Mouse (Mus musculus) spleen, adult 2 months (tissue): ENCODE measurements around the gene Pcyt2. TPM values are rescaled to one million over a fixed set of nuclear protein-coding genes. Genes with fewer than 3 reads are reported as not detected.
A peak's percentile ranks its signal among the peaks of the same experiment; 100 is the strongest.

ENCODE experiments used
- DNase-seq, 2 experiments: peaks; one replicate each; pipeline versions ENCODE4 v3.0.0 to v3.0.0-alpha.2; 2012 to 2021; ENCODE audit warnings: low spot score in 2 of 2, low read depth in 1 of 2
- H3K27ac ChIP-seq: fragments of 200-500 bp; 2 replicates; pipeline ENCODE4 v1.5.1; 2012; ENCODE audit warnings: low read length, inconsistent platforms; ENCODE audit not compliant: insufficient read depth
- H3K27me3 ChIP-seq: fragments of 200-500 bp; 2 replicates; pipeline ENCODE4 v1.6.1; 2012; ENCODE audit warnings: mild to moderate bottlenecking, moderate library complexity, low read length, inconsistent platforms; ENCODE audit not compliant: control insufficient read depth, insufficient read depth
- H3K36me3 ChIP-seq: fragments of 200-500 bp; 2 replicates; pipeline ENCODE4 v1.6.1; 2012; ENCODE audit warnings: mild to moderate bottlenecking, low read length, inconsistent platforms; ENCODE audit not compliant: control insufficient read depth, insufficient read depth
- H3K4me1 ChIP-seq: fragments of 200-500 bp; 2 replicates; pipeline ENCODE4 v1.6.1; 2011; ENCODE audit warnings: inconsistent platforms; ENCODE audit not compliant: control insufficient read depth, insufficient read depth, insufficient read length
- H3K4me3 ChIP-seq: fragments of 200-500 bp; 2 replicates; pipeline ENCODE4 v1.5.1; 2011; ENCODE audit warnings: mild to moderate bottlenecking, inconsistent platforms; ENCODE audit not compliant: insufficient read depth, insufficient read length; ENCODE audit errors: extremely low read depth
- CTCF ChIP-seq: fragments of 200-500 bp; IDR thresholded peaks from 2 replicates; pipeline ENCODE4 v1.5.1; 2011; ENCODE audit warnings: mild to moderate bottlenecking, inconsistent platforms; ENCODE audit not compliant: insufficient read depth, insufficient read length, insufficient replicate concordance; ENCODE audit errors: extremely low read depth
- POLR2A ChIP-seq: fragments of 200-500 bp; IDR thresholded peaks from 2 replicates; pipeline ENCODE4 v1.6.1; 2011; ENCODE audit warnings: low read depth, low read length, inconsistent platforms
- WGBS: fragments of 180-500 bp; shearing (Covaris S2); methylation state at CpG from one replicate; pipeline ENCODE4 v1.1.7; 2018; 5-methylcytosine and 5-hydroxymethylcytosine counted together
- polyA plus RNA-seq: library from polyadenylated mRNA; depleted of rRNA; stranded (reverse); fragments of >200 nt; gene quantifications from 2 replicates; pipeline ENCODE4 v1.2.3, GENCODE M21; 2012

Pcyt2 gene
- polyA plus RNA-seq, 1 experiment, result 139 TPM

DNA sequence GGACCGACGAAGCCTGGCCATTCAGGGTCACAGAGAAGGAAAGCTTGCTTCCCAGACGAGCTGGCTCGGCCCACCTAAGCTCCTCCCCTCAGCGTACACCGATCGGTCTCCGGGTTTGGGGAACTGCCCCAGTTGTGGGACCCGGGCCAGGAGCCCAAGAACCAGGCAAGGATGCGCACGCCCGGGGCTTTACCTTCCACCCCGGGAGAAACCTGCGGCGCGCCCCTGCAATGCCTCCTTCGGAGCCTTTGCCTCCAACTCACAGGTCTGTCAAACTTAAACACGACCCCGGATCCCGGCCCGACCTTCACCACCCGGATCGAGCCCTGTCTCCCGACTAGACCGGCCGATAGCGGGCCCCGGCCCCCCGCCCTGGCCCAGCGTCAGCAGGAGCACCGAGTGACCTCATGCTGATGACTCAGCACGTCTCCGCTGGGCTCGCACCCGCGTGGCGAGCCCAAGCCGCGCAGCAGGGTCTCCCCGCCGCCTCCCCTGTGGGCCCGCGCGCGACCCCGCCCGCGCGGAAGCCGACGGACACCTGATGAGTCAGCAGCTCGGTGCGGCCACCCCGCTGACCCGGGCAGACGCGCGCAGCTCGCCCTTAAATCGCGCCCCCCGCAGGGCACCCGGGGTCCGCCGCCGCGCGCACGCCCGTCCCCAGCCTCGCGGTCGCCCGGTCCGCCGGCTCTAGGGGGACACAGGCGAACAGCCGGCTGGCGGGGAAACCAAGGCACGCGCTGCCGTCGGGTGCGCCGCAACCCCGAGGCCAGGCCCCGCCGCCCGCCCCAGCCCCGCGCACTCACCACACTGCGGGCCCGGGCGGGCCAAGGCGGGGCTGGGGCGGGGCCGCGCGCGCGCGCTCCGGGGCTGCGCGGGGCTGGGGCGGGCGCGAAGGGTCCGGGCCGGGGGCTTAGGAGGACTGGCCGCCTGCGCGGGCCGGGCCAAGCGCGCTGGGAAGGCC lies 15.1 kb upstream of the Pcyt2 start:
- DNase-seq, result peak in 1 of 2 experiments; percentile 56
- under 1% methylated on average over 83 of the region's 116 CpGs for WGBS
- peaks cover 39% of the 10 kb centered on the region for H3K4me1 ChIP-seq

DNA sequence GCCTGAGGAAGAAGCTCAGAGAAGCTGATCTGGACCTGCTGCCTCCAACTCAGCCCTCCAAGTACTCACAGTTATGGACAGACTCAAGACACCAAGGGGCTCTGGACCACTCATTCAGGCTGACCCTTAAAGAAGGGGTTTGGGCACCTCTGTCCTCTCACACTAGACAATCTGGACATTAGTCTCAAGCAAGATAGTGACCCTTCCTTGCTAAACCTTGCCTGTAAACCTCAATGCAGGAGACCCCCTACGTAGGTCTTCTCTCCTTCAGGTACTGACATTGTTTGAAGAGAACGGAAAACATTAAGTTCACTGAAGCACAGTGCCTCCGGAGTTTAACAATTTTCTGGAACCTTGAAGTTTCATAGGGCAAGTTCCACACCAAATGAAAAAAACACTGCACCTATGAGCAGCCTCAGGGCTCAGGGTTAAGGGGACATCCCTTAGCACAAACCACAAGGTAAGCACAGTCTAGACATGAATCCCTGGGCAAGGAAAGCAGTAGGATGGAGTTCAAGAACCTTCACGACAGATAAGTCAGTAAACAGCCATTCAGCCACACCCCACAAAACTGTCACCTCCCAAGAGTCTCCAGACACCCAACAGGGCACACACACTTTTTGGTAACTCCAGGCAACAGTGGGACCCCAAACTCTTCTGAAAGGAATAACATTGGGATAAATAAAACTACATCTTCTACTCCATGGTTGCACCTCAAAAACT lies 14.2 kb upstream of the Pcyt2 start:
- TF ChIP-seq POLR2A (no peak), CTCF (no peak)
- Histone ChIP-seq H3K27me3 (no peaks in the 10 kb centered on the region), H3K4me1 (peaks cover 45% of the 10 kb centered on the region), H3K4me3 (peak overlapping the region; percentile 69; the same call in 1 of the 2 replicates), H3K36me3 (0 out of 2 replicates have a peak, but pooled peaks cover 1% of the 10 kb centered on the region), H3K27ac (peak overlapping the region; percentile 80; the same call in 1 of the 2 replicates)
- DNase-seq, result no peak
- 32% methylated on average over 4 of the region's 4 CpGs for WGBS

More for the DNA sequence above, 15.1 kb upstream of the Pcyt2 start:
- Histone ChIP-seq H3K36me3 (0 out of 2 replicates have a peak, but pooled peaks cover 1% of the 10 kb centered on the region), H3K4me3 (peak overlapping the region; percentile 69), H3K27me3 (no peaks in the 10 kb centered on the region), H3K27ac (peak overlapping the region; percentile 50)
- TF ChIP-seq POLR2A (no peak), CTCF (no peak)

DNA sequence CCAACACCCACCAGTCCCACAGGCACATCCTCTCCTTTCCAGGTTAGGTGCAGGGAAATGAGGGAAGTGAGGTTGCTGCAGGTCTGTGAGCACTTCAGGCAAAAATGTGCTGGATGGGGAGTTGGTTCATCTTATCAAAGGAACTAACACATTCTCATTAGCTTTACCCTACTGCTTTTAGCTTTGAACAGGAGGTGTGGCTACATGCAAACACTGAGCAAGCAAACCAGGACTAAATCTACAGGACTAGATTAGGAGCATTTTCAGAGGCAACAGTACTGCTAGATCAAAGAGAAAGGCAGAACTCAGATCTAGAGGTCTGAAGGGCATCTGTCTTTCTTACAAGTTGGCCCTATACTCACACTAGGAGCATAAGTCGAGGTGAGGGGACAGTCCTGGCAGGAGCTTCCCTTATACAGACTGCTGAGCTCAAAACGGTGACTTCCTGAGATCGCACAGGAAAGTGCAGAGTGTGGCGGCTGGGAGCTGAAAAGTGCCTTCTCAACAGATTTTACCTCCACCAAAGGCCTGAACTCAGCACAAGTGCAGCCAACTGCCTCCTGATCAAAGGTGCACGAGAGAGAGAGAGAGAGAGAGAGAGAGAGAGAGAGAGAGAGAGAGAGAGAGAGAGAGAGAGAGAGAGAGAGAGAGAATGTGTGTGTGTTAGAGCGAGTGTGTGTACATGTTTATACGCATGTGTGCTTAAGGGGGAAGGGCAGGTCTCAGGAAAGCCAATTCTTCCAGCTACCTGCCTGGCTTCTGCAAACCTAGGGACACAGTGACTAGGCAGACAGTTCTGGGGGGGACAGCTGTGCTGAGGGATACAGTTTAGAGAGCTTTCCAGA lies 13.4 kb upstream of the Pcyt2 start:
- DNase-seq, result no peak
- H3K27ac ChIP-seq, result peak overlapping the region; percentile 80
- 11% methylated on average over 7 of the region's 7 CpGs for WGBS
- no peaks in the 10 kb centered on the region for H3K27me3 ChIP-seq
- H3K4me1 ChIP-seq, result peaks cover 45% of the 10 kb centered on the region
- no peak overlapping the region for H3K4me3 ChIP-seq
- no peak for TF ChIP-seq CTCF
- 0 out of 2 replicates have a peak, but pooled peaks cover 1% of the 10 kb centered on the region for H3K36me3 ChIP-seq

DNA sequence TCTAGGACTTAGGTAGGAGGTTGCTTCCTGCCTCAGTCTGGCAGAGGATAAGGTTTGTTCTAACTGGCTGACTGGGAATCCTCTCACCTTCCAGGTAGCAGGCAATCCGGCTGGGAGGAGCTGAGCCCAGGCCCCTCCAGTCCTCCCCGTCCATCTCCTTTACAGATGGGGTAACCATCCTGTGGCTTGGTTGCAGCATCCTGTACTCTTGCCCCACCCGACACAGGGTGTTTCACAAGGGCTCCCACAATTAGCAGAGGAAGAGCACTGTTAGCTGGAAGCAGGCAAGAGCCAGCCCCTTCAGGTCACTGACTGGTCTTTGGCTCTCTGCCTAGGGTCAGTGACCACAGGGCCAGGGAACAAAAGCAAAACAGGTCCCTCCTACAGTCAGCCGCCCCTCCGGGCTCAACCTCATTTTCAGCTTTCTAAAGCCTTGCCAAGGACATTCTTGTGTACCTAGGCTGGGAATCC lies 12.7 kb upstream of the Pcyt2 start:
- WGBS, result 28% methylated on average over 5 of the region's 5 CpGs

GRCm38 (mm10) chr11:120629911-120630310 lies 12.2 kb upstream of the Pcyt2 start:
- peaks cover 51% of the 10 kb centered on the region for H3K4me1 ChIP-seq

More for the DNA sequence above, 12.7 kb upstream of the Pcyt2 start:
- Histone ChIP-seq H3K27ac (peak overlapping the region; percentile 80), H3K27me3 (no peaks in the 10 kb centered on the region), H3K36me3 (0 out of 2 replicates have a peak, but pooled peaks cover 1% of the 10 kb centered on the region), H3K4me3 (no peak overlapping the region), H3K4me1 (peaks cover 47% of the 10 kb centered on the region)
- TF ChIP-seq POLR2A (no peak), CTCF (no peak)
- DNase-seq, result no peak

GRCm38 (mm10) chr11:120629341-120629730 lies 11.6 kb upstream of the Pcyt2 start:
- peak in 1 of 2 experiments; percentile 47 for DNase-seq
- peaks cover 51% of the 10 kb centered on the region for H3K4me1 ChIP-seq
- H3K27ac ChIP-seq, result peak overlapping the region; percentile 80
- H3K4me3 ChIP-seq, result peak overlapping the region; percentile 56
- WGBS, result 12% methylated on average over 23 of the region's 23 CpGs
- no peaks in the 10 kb centered on the region for H3K27me3 ChIP-seq
- no peak for TF ChIP-seq CTCF
- peak; percentile 34 for TF ChIP-seq POLR2A
- 0 out of 2 replicates have a peak, but pooled peaks cover 1% of the 10 kb centered on the region for H3K36me3 ChIP-seq

More at GRCm38 (mm10) chr11:120629911-120630310, 12.2 kb upstream of the Pcyt2 start:
- H3K4me3 ChIP-seq, result peak overlapping the region; percentile 56
- H3K36me3 ChIP-seq, result 0 out of 2 replicates have a peak, but pooled peaks cover 1% of the 10 kb centered on the region
- no peak for DNase-seq
- 13% methylated on average over 7 of the region's 7 CpGs for WGBS
- TF ChIP-seq POLR2A, result no peak
- peak overlapping the region; percentile 80 for H3K27ac ChIP-seq
- no peaks in the 10 kb centered on the region for H3K27me3 ChIP-seq
